Mouse (Mus musculus) fibroblast of lung, adult 2 months (primary cell): ENCODE results near the gene Apoc1.
"Not testable (repeated sequence)": the region's sequence is repeated elsewhere in the genome, so short reads cannot be mapped to it uniquely, and the experiment has no call there.

Experiments
- DNase-seq: peaks from one replicate; pipeline ENCODE4 v3.0.0-alpha.2; 2011; ENCODE audit warnings: low read depth

Gene Apoc1

GRCm38 (mm10) chr7:19704475-19704874 is 12.0 kb upstream of the Apoc1 start:
- no peak for DNase-seq

DNA sequence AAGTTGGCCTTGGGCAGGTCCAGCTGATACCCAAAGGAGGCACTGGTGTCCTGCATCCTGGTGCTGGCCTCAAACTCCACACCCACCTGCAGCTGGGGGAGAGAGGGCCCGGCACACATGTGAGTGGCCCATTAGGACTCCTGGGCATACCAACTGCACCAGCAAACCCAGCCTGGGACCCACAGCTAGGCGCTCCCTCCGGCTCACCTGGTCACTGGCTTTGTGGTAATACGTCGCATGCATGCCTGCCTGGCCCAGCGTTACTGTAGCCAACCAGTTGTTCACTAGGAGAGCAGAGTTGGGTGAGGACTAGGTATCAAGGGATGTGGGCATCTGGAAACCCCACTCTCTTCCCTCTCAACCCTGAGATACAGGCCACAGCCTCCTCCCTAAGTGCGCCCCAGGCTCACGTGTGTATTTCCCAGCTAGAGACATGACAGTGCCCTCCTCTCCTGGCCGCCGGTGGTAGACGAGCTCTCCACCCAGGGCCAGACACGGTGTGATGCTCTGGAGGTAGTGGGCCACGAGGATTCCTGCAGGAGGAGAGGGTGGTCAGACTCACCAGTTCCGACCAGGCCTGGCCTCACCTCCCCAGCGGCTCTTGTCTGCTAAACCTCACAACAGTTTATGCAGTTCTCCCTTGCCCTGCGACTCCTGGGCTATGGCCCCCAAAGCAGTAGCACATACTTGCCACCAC is 10.5 kb upstream of the Apoc1 start:
- no peak for DNase-seq

DNA sequence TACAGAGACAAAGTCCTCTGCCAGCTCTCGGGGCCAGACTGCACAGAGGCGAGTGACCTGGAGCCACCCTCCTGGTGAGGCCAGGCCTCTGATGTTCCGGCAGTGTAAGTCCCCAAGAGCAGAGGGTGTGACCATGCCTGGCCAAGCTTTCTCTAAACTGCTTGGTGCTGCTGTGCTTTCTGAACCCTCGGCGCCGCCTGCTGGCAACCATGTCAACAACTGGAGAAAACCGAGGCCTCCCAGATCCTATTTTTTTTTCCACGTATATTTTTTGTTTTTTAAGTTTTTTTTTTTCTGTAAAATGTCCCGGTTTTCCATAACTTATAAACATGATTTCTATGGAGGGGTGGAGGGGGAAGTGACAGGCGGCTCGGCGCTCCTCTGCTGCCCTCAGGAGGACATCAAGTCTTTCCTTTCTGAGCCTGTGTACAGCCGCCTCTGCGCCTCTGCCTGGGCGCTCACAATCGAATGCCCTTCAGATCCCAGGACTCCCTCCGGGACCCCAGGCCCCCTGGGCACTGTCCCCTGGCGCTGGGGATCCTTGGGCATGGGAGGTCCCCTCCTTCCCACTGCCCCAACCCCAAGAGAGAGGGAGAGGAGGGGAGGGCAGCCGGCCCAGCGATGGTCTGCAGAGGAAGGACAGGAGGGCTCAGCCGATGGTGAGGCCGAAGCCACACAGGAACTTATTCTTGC is 8.8 kb upstream of the Apoc1 start:
- DNase-seq = peak; percentile 61

DNA sequence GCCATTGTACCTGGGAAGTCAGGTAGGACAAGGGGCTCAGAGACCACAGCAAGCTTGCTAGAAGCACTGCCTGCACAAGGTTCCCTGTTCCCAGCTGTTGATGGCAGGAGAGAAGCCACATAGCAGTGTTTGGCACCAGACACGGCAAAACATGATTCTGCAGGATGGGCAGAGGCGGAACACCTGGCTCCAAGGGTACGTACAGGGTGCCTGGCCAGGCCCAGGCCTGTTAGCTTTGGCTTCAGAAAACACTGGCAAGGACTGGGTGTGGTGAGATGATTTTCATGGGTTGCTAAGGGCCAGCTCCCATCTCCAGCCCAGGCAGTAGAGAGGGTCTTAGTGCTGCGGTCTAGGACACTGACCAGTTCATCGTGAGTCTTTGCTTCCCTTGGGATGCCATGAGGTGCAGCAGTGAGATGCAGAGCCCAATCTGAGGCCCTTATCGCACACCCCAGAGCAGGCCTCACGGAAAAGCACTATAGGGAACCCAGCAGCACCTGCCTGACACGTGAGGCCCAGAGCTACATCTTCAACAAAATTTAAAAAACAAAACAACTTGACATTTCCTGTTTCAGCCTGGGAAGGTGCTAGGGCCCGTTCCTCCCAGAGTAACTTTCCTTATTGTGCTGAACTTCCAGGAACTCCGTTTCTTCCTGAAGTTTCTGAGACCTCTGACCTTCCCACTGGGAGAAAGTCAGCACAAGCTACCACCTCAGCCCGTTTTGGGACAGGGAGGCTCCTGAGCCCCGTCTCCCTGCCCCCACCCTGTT is 8.0 kb upstream of the Apoc1 start:
- no peak for DNase-seq

- DNase-seq = no peak
Observed at GRCm38 (mm10) chr7:19699827-19700148, 7.3 kb upstream of the Apoc1 start.

- no peak for DNase-seq
Observed at GRCm38 (mm10) chr7:19698907-19699826, 6.7 kb upstream of the Apoc1 start, which contains the start of gene Apoe. TSS of gene Apoe (minus strand) at chr7:19699188.

- DNase-seq = no peak
Observed at GRCm38 (mm10) chr7:19697949-19698906, 5.8 kb upstream of the Apoc1 start.

- DNase-seq = no peak
Observed at GRCm38 (mm10) chr7:19696336-19696873, 3.9 kb upstream of the Apoc1 start.

- DNase-seq = no peak
Observed at GRCm38 (mm10) chr7:19695881-19696280, 3.4 kb upstream of the Apoc1 start.

- DNase-seq = no peak
Observed at GRCm38 (mm10) chr7:19695213-19695594, 2.7 kb upstream of the Apoc1 start.

GRCm38 (mm10) chr7:19694336-19695212 is 2.1 kb upstream of the Apoc1 start:
- DNase-seq = no peak

DNA sequence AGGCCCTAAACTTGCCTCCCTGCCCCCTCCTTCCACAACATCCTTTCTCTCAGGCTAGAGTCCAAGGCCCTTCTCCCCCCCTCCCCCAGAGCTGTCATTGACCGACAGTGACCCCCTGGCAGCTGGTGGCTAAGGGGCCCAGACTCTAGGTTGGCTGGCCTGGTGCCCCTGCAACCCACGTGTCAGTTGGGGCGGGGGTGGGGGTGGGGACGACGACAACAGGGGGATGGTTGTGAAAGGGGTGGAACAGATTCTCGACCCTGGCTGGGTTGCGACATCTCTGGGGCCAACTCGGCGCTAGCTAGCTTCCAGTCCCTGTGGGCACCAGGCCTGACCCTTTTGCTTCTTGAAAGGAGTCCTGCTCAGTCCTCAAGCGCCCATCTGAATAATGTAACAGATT is 961 bp upstream of the Apoc1 start:
- no peak for DNase-seq

GRCm38 (mm10) chr7:19691434-19691833 is 1.0 kb downstream of the Apoc1 start:
- DNase-seq = no peak

DNA sequence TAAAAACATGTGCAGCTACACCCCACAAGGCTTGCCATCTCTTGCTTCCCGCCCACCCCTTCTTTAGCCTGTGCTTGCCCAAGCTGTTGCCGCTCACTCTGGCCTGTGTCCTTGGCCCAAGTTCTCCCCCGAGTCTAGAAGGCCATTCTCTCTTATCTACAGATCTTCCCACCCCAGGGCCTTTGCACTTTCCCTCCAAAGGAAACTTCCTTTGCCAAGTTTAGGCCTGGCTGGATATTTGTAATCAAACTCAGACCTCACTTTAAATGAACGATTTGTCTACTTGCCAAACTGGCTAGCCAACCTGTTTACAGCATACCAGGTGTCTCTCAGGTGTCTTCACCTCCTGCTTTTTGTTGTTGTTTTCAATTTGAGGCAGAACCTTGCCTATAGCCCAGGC is 1.6 kb downstream of the Apoc1 start:
- DNase-seq = no peak

- DNase-seq = no peak
Observed at GRCm38 (mm10) chr7:19688611-19689010, 3.8 kb downstream of the Apoc1 start.

DNA sequence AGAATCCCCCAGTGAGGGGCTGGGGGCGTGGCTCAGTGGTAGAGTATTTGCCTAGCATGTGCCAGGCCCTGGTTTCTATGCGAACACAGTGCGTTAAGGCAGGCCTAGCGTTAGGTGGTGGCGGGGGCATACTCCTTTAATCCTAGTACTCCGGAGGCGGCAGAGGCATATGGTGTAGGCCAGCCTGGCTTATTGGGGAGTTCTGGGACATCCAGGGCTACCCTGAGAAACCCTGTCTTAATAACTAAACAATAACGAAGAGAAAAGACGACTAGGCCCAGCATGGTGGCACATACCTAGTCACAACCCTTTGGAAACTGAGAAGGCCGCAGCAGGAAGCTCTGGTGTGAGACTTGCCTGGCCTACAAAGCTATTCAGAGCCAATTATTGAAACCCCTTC is 4.4 kb downstream of the Apoc1 start:
- DNase-seq = no peak

- not testable (repeated sequence) for DNase-seq
Observed at GRCm38 (mm10) chr7:19686927-19687583, 5.4 kb downstream of the Apoc1 start.

DNA sequence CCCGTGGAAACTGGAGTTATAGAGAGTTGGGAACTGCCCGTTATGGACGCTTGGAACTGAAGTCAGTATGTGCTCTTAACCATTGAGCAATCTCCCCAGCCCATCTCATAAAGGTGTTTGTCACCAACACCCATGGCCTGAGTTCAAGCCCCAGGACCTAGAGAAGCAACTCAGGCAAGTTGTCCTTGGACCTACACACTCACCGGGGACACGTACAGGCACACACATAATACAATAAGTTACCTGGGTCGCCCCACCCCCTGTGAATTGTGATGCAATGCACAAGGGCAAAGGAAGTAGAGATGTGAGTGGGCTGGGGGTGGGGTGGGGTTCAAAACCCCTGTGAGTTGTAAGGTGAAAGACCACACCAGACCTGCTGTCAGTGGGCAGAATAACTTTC is 5.9 kb downstream of the Apoc1 start:
- no peak for DNase-seq

DNA sequence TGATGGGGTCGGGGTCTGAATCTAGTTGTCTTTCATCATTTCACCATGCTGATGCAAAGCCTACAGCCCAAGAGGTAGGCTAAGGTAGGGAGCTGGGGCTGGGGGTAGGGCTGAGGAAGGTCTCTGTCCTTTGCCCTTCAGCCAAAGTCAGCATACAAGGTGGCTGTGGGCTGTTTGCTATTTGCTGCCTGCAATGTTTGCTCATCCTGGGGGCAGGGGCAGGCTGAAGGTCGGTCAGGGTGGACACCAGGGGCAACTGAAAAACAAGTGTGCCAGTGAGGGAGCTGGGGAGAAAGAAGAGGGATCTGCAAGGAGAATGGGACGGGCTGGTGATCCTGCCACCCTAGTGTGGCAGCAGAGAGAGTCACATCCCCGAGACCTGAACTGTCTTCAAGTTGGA is 7.1 kb downstream of the Apoc1 start:
- DNase-seq = no peak
